Mouse (Mus musculus) erythroblast, embryonic 14.5 days (primary cell): ENCODE measurements at regions not wholly inside any gene's neighbourhood (a gene's known extent, or its start where the extent isn't known, plus 50 kb on each side); places are given as distances from the start of the nearest gene placed in this dataset.

Experiments used
- H3K27me3 ChIP-seq: 2 replicates; pipeline ENCODE4 v1.6.1; 2012; ENCODE audit warnings: inconsistent platforms; ENCODE audit not compliant: control insufficient read depth
- H3K36me3 ChIP-seq: 2 replicates; pipeline ENCODE4 v1.6.1; 2012; ENCODE audit warnings: mild to moderate bottlenecking, inconsistent platforms; ENCODE audit not compliant: control insufficient read depth
- H3K4me1 ChIP-seq: 2 replicates; pipeline ENCODE4 v1.6.1; 2012; ENCODE audit warnings: inconsistent platforms; ENCODE audit not compliant: control insufficient read depth
- H3K4me3 ChIP-seq: replicated peaks from 2 replicates; pipeline ENCODE3; 2012; ENCODE audit warnings: moderate library complexity, mild to moderate bottlenecking, inconsistent platforms
- H3K9me3 ChIP-seq: 2 replicates; pipeline ENCODE4 v1.6.1; 2012; ENCODE audit warnings: low read length, inconsistent platforms, mixed read lengths; ENCODE audit not compliant: control insufficient read depth
- GATA1 ChIP-seq: IDR thresholded peaks from 2 replicates; pipeline ENCODE4 v1.6.1; 2012; ENCODE audit warnings: low read length, inconsistent platforms, mixed read lengths
- TAL1 ChIP-seq: IDR thresholded peaks from 3 replicates; pipeline ENCODE4 v1.6.1; 2012; ENCODE audit warnings: low read length, inconsistent platforms, mixed read lengths

DNA sequence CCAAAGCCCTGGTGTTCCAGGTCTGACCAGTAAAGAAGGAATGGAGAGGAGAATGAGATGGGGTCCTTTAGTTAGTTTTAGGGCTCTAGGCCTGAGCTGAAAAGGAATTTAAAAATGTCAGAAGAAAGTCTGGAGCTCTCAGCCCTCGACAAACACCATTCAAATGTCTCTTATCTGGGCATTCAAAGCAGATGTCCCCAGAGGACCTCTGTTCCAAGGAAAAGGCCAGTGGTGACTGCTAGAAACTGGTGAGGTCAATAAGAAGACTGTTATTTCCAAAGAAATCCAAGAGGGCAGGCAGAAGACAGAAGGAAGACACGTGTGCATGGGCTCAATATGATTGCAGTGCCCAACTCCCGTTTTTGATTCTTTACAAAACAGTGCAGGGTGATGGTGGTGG lies 244.9 kb downstream of the Plpp3 start:
- Histone ChIP-seq H3K36me3 (no peaks in the 10 kb centered on the region), H3K27me3 (no peaks in the 10 kb centered on the region), H3K4me1 (no peaks in the 10 kb centered on the region), H3K9me3 (peaks cover under 1% of the 10 kb centered on the region; the same call in 1 of the 2 replicates), H3K4me3 (no peak overlapping the region)
- no peak for TF ChIP-seq GATA1
- no peak for TF ChIP-seq TAL1

DNA sequence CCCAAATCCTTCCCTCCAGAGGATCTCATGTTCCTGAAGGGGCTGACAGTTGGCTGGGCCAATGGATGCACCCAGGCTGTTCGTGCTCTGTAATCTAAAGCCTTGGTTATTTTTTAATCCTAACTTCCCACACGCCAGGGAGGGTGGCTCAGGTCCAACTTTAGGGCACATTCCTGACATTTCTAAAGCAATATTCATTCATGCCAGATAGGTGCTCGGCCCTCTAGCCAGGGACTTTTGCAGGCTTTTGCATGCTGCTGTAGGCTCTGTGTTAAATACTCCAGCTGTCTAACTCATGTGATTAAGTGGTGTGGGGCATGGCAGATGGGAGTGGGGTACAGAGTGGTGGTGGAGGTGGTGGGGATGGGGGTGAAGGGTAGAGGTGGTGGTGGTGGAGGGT lies 246.0 kb downstream of the Plpp3 start:
- no peaks in the 10 kb centered on the region for H3K36me3 ChIP-seq
- TF ChIP-seq TAL1 (no peak), GATA1 (no peak)
- peaks cover 10% of the 10 kb centered on the region for H3K9me3 ChIP-seq
- no peaks in the 10 kb centered on the region for H3K27me3 ChIP-seq
- H3K4me1 ChIP-seq = no peaks in the 10 kb centered on the region
- no peak overlapping the region for H3K4me3 ChIP-seq

DNA sequence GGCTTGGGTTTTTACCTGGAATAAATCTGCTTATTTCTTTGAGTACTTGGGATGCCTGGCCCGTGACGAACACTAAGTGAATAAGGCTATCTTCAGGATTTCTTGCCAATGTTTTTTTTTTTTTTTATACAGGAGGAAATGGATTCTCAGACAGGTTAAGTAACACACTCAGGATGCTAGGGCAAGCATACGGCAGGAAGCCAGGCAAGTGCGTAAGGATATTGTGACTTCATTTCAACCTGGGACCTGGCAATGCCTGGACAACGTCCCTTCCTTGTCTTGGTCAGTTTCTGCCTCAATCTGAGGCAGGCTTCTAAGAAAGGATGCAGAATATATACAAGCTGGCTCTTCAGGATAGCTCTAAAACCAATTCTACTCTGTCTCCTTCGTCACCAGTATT lies 246.5 kb downstream of the Plpp3 start:
- Histone ChIP-seq H3K27me3 (no peaks in the 10 kb centered on the region), H3K9me3 (peaks cover 15% of the 10 kb centered on the region), H3K4me1 (no peaks in the 10 kb centered on the region), H3K4me3 (no peak overlapping the region), H3K36me3 (no peaks in the 10 kb centered on the region)
- TF ChIP-seq TAL1 (no peak), GATA1 (no peak)

DNA sequence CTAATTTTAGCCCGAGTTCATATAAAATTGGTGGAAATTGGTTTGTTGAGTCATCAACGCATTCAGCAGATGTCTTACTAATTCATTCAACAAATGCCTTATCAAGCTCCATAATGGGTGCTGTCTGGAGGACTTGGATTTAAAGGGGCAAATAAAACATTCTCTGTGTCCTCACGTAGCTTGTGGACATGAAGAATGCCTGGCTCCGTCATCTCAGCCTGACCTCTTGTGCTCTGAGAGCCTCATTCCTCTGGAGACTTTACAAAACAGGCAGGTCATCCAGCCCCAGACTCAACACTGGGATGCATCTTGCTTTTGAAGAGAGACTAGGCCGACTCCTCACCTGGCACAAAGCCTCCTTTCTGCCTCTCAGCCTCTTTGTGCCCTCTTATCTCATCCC lies 248.6 kb downstream of the Plpp3 start:
- Histone ChIP-seq H3K4me1 (no peaks in the 10 kb centered on the region), H3K9me3 (peaks cover 21% of the 10 kb centered on the region), H3K4me3 (no peak overlapping the region), H3K27me3 (no peaks in the 10 kb centered on the region), H3K36me3 (no peaks in the 10 kb centered on the region)
- no peak for TF ChIP-seq TAL1
- no peak for TF ChIP-seq GATA1

DNA sequence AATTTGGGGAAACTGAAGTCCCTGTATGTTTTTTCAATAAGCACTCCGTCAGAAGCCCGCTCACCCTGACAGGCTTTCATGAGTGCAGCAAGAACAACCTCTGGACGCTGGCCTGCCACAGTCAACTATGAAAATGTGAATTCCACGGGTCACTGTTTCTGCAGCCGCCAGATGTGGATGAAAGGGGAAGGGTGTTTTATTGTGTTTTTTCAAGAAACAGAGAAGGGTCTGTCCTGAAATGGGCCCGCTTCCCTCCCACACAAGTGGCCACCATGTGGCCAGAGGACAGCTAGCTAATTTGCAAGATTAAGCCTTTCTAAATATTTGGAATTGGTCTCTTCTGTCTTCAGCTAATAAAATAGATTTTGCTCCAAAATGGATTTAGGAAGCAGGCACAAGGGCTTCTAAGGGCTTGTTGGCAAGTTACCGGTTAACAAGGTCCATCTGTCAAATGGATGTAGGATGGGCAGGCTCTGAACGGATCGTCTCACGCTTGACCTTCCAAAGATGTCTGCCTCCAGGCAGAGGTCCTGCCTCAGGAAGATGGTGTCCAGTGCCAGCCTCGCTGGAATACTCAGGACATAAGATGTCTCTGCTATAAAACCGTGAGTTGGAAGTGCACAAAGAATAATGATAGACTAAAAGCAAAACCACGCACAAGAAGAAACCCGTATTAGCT lies 249.8 kb downstream of the Plpp3 start:
- Histone ChIP-seq H3K4me3 (no peak overlapping the region), H3K27me3 (no peaks in the 10 kb centered on the region), H3K4me1 (no peaks in the 10 kb centered on the region), H3K9me3 (peaks cover 25% of the 10 kb centered on the region), H3K36me3 (no peaks in the 10 kb centered on the region)
- TF ChIP-seq GATA1 (no peak), TAL1 (no peak)

DNA sequence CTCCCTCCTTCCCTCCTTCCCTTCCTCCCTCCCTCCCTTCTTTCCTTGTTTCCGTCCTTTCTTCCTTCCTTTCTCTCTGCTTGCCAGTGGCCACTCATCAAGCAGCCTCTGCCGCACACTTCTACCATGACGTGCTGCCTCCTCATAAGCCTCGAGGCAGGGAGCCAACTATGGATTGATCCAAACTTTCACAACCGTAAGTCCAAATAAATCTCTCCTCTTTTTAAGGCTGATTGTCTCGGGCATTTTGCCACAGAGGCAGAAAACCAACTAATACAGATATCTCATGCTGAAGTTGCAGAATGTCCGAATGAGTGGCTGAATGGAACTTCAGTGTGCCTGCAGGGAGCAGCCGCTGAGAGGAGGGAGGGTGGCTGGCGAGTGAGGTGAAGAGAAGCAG lies 251.7 kb downstream of the Plpp3 start:
- Histone ChIP-seq H3K4me3 (no peak overlapping the region), H3K4me1 (no peaks in the 10 kb centered on the region), H3K9me3 (peaks cover 25% of the 10 kb centered on the region), H3K36me3 (no peaks in the 10 kb centered on the region), H3K27me3 (no peaks in the 10 kb centered on the region)
- TF ChIP-seq GATA1 (no peak), TAL1 (no peak)

DNA sequence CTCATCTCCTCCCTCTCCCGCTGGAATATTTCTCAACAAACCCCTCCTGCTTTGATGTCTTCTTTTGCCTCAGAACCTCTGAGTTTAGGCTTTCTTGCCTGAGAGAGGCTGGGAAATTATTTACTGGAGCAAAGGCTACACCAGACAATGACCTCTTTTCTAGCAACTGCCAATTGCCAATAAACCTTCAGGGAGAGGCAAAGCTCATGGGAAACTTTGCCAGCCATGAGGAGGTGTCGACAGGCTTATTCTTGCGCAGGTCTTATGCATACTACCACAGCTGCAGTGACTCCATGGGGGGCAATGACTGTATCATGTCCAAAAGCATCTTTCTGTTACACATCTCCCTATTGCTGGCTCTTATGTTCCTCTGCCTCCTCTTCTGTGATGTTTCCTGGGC lies 260.0 kb downstream of the Plpp3 start:
- no peaks in the 10 kb centered on the region for H3K27me3 ChIP-seq
- H3K9me3 ChIP-seq = peaks cover 6% of the 10 kb centered on the region
- no peak overlapping the region for H3K4me3 ChIP-seq
- H3K4me1 ChIP-seq = no peaks in the 10 kb centered on the region
- TF ChIP-seq TAL1 = no peak
- no peak for TF ChIP-seq GATA1
- H3K36me3 ChIP-seq = no peaks in the 10 kb centered on the region

DNA sequence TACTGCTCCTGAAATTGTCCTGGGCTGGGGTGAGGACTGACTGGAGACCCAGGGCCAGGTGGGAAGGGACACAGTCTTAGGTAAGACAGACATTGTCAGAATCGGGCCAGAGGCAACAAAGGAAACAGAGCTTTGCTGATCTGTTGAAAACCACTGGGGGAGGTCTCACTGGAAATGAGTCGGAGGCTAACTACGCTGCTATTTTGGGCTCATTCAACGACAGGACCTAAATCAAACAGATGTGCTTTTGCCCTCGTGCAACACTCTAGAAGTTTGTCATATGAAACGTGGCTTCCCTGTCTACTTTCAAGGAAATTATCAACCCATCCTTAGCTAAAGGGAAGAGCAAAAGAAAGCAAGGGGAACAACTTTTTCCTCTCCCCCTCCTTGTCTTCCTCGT lies 265.3 kb downstream of the Plpp3 start:
- peaks cover 3% of the 10 kb centered on the region; the same call in 1 of the 2 replicates for H3K9me3 ChIP-seq
- TF ChIP-seq TAL1 = no peak
- TF ChIP-seq GATA1 = no peak
- H3K4me3 ChIP-seq = no peak overlapping the region
- H3K27me3 ChIP-seq = no peaks in the 10 kb centered on the region
- no peaks in the 10 kb centered on the region for H3K36me3 ChIP-seq
- no peaks in the 10 kb centered on the region for H3K4me1 ChIP-seq

DNA sequence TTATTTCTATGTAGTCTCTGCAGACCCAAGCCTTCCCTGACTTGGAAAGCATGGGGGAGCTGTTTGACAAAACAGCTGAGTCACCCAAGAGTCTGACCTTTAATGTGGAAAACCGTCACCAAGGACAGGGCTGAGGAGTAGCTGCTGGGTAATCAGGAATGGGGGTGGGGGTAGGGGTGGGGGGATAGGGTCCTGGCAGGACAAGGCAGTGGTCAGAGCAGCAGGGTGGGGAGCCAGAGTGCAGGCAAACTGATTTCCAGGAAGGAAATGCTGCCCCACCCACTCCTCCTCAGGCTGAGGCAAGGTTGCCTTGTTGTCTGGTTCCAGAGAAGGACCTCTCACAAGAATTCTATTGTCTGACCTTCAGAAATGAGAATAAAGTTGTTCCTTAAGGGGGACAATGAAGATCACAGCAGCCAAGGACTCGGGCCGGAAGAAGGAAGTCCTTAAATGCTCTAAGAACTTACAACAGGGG lies 266.6 kb downstream of the Plpp3 start:
- Histone ChIP-seq H3K4me3 (no peak overlapping the region), H3K36me3 (no peaks in the 10 kb centered on the region), H3K4me1 (no peaks in the 10 kb centered on the region), H3K9me3 (peaks cover under 1% of the 10 kb centered on the region; the same call in 1 of the 2 replicates), H3K27me3 (no peaks in the 10 kb centered on the region)
- TF ChIP-seq GATA1 (no peak), TAL1 (no peak)

DNA sequence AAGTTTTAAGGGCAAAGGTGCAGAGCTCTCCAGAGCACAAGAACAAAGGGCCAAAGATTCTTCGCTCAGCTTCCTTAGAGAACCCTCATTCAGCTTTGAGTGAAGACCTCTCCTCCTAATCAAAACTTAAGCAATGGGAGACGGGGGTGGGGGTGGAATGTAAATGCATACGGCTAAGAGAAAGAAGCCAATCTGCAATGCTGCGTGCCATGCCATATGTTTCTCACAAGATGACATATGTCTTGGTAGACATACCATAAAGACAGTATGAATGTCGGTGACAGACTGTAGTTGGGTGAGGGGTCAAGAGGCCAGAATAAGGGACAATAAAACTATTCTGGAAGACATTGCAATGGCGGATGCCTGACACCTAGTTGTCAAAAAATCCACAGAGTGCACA lies 267.9 kb downstream of the Plpp3 start:
- H3K36me3 ChIP-seq = no peaks in the 10 kb centered on the region
- H3K27me3 ChIP-seq = no peaks in the 10 kb centered on the region
- peaks cover 5% of the 10 kb centered on the region for H3K9me3 ChIP-seq
- TF ChIP-seq GATA1 (no peak), TAL1 (no peak)
- H3K4me3 ChIP-seq = no peak overlapping the region
- H3K4me1 ChIP-seq = no peaks in the 10 kb centered on the region
